Mouse (Mus musculus) MEL (cell line): ENCODE data around the gene Pknox1. TPM values are rescaled to one million over a fixed set of nuclear protein-coding genes. Genes with fewer than 3 reads are reported as not detected.

ENCODE experiments used
- DNase-seq: peaks from one replicate; pipeline ENCODE4 v3.0.0; 2011; ENCODE audit warnings: low read depth, low spot score
- H3K27ac ChIP-seq: 2 replicates; pipeline ENCODE4 v1.5.1; 2012; ENCODE audit warnings: low read depth, mild to moderate bottlenecking, control low read depth, low read length, moderate library complexity; ENCODE audit not compliant: control insufficient read depth
- H3K27me3 ChIP-seq, 2 experiments: fragments of 150-350 bp in 1 of 2; sonication (generic) in 1 of 2; 2 replicates each; pipeline ENCODE4 v1.6.1; 2012; ENCODE audit warnings: low read length in 2 of 2, mild to moderate bottlenecking in 2 of 2, improper control_type of control experiment in 1 of 2, moderate library complexity in 1 of 2; ENCODE audit not compliant: insufficient read depth in 2 of 2, control insufficient read depth in 1 of 2
- H3K36me3 ChIP-seq, 2 experiments: 2 replicates each; pipeline ENCODE4 v1.6.1; 2012 to 2014; ENCODE audit warnings: low read length in 2 of 2, improper control_type of control experiment in 1 of 2, inconsistent platforms in 1 of 2, mild to moderate bottlenecking in 1 of 2; ENCODE audit not compliant: insufficient read depth in 2 of 2, control insufficient read depth in 1 of 2
- H3K4me1 ChIP-seq, 2 experiments: fragments of 150-350 bp in 1 of 2; sonication (generic) in 1 of 2; 2 replicates each; pipeline ENCODE4 v1.6.1; 2012; ENCODE audit warnings: low read length in 2 of 2, improper control_type of control experiment in 1 of 2, mild to moderate bottlenecking in 1 of 2; ENCODE audit not compliant: insufficient read depth in 2 of 2, control insufficient read depth in 1 of 2
- H3K4me3 ChIP-seq, 2 experiments: fragments of 150-350 bp in 1 of 2; sonication (generic) in 1 of 2; 2 replicates each; pipeline ENCODE4 v1.5.1; 2012; ENCODE audit warnings: low read depth in 2 of 2, low read length in 2 of 2, mild to moderate bottlenecking in 2 of 2, moderate library complexity in 2 of 2, control low read depth in 1 of 2, improper control_type of control experiment in 1 of 2; ENCODE audit not compliant: control insufficient read depth in 1 of 2, insufficient read depth in 1 of 2
- H3K79me2 ChIP-seq: 2 replicates; pipeline ENCODE4 v1.6.1; 2012; ENCODE audit warnings: mild to moderate bottlenecking, low read length, moderate library complexity; ENCODE audit not compliant: control insufficient read depth, poor library complexity, insufficient read depth
- H3K9ac ChIP-seq: 2 replicates; pipeline ENCODE4 v1.6.1; 2012; ENCODE audit warnings: low read depth, mild to moderate bottlenecking, control low read depth, low read length, moderate library complexity; ENCODE audit not compliant: control insufficient read depth, poor library complexity, severe bottlenecking
- H3K9me3 ChIP-seq: fragments of 150-350 bp; sonication (generic); replicated peaks from 2 replicates; pipeline ENCODE4 v1.6.1; 2012; ENCODE audit warnings: mild to moderate bottlenecking, low read length, improper control_type of control experiment, moderate library complexity; ENCODE audit not compliant: insufficient read depth
- CHD2 ChIP-seq: IDR thresholded peaks from 2 replicates; pipeline ENCODE4 v1.6.1; 2011; ENCODE audit warnings: low read length, improper control_type of control experiment
- ELF1 ChIP-seq: IDR thresholded peaks from 2 replicates; pipeline ENCODE4 v1.6.1; 2014; ENCODE audit warnings: low read depth, mild to moderate bottlenecking, inconsistent platforms, low read length, improper control_type of control experiment, moderate library complexity
- ETS1 ChIP-seq: IDR thresholded peaks from 2 replicates; pipeline ENCODE4 v1.6.1; 2012; ENCODE audit warnings: low read depth, mild to moderate bottlenecking, inconsistent platforms, low read length, improper control_type of control experiment, moderate library complexity
- GATA1 ChIP-seq: IDR thresholded peaks from 2 replicates; pipeline ENCODE4 v1.6.1; 2011; ENCODE audit warnings: low read depth, low read length, improper control_type of control experiment
- HCFC1 ChIP-seq: IDR thresholded peaks from 2 replicates; pipeline ENCODE4 v1.6.1; 2012; ENCODE audit warnings: low read depth, mild to moderate bottlenecking, inconsistent platforms, low read length, improper control_type of control experiment, moderate library complexity
- MAFK ChIP-seq: IDR thresholded peaks from 2 replicates; pipeline ENCODE4 v1.6.1; 2011; ENCODE audit warnings: low read depth, mild to moderate bottlenecking, low read length, improper control_type of control experiment, borderline replicate concordance
- MEF2A ChIP-seq: IDR thresholded peaks from 2 replicates; pipeline ENCODE4 v1.6.1; 2014; ENCODE audit warnings: low read depth, mild to moderate bottlenecking, inconsistent platforms, low read length, improper control_type of control experiment; ENCODE audit not compliant: poor library complexity, insufficient replicate concordance, severe bottlenecking; ENCODE audit errors: extremely low read depth
- MYB ChIP-seq: IDR thresholded peaks from 2 replicates; pipeline ENCODE4 v1.6.1; 2011; ENCODE audit warnings: mild to moderate bottlenecking, low read depth, low read length, improper control_type of control experiment
- POLR2A ChIP-seq, 2 experiments: IDR thresholded peaks; 2 replicates each; pipeline ENCODE4 v1.6.1; 2011 to 2012; ENCODE audit warnings: low read length in 2 of 2, mild to moderate bottlenecking in 2 of 2, control low read depth in 1 of 2, improper control_type of control experiment in 1 of 2, low read depth in 1 of 2, moderate library complexity in 1 of 2; ENCODE audit not compliant: control insufficient read depth in 1 of 2, insufficient read depth in 1 of 2, poor library complexity in 1 of 2
- POLR2AphosphoS2 ChIP-seq: IDR thresholded peaks from 2 replicates; pipeline ENCODE4 v1.6.1; 2011; ENCODE audit warnings: low read length, improper control_type of control experiment
- POLR2AphosphoS5 ChIP-seq: IDR thresholded peaks from 2 replicates; pipeline ENCODE4 v1.6.1; 2012; ENCODE audit warnings: low read depth, borderline replicate concordance, mild to moderate bottlenecking, inconsistent platforms, low read length, moderate library complexity, mixed read lengths
- RCOR1 ChIP-seq: IDR thresholded peaks from 2 replicates; pipeline ENCODE4 v1.6.1; 2012; ENCODE audit warnings: low read depth, mild to moderate bottlenecking, inconsistent platforms, low read length, improper control_type of control experiment
- SIN3A ChIP-seq: IDR thresholded peaks from 2 replicates; pipeline ENCODE4 v1.6.1; 2012; ENCODE audit warnings: low read length, improper control_type of control experiment, inconsistent platforms
- SMC3 ChIP-seq: IDR thresholded peaks from 2 replicates; pipeline ENCODE4 v1.6.1; 2011; ENCODE audit warnings: low read depth, low read length, improper control_type of control experiment
- TAL1 ChIP-seq: IDR thresholded peaks from 2 replicates; pipeline ENCODE4 v1.6.1; 2012; ENCODE audit warnings: mild to moderate bottlenecking, inconsistent platforms, low read length, moderate library complexity, mixed read lengths
- TCF12 ChIP-seq: IDR thresholded peaks from 2 replicates; pipeline ENCODE4 v1.6.1; 2014; ENCODE audit warnings: low read depth, mild to moderate bottlenecking, inconsistent platforms, low read length, improper control_type of control experiment, moderate library complexity
- UBTF ChIP-seq: IDR thresholded peaks from 2 replicates; pipeline ENCODE4 v1.6.1; 2012; ENCODE audit warnings: low read depth, mild to moderate bottlenecking, inconsistent platforms, low read length, improper control_type of control experiment, moderate library complexity, borderline replicate concordance; ENCODE audit not compliant: insufficient read depth
- USF1 ChIP-seq: IDR thresholded peaks from 2 replicates; pipeline ENCODE4 v1.6.1; 2014; ENCODE audit warnings: low read depth, mild to moderate bottlenecking, inconsistent platforms, low read length, improper control_type of control experiment, moderate library complexity
- USF2 ChIP-seq, 2 experiments: IDR thresholded peaks; 2 replicates each; pipeline ENCODE4 v1.6.1; 2011 to 2012; ENCODE audit warnings: improper control_type of control experiment in 2 of 2, low read length in 2 of 2, borderline replicate concordance in 1 of 2, inconsistent platforms in 1 of 2, low read depth in 1 of 2, mild to moderate bottlenecking in 1 of 2; ENCODE audit not compliant: insufficient read depth in 1 of 2
- ZMIZ1 ChIP-seq: IDR thresholded peaks from 2 replicates; pipeline ENCODE4 v1.6.1; 2012; ENCODE audit warnings: low read depth, mild to moderate bottlenecking, inconsistent platforms, low read length, improper control_type of control experiment, moderate library complexity
- polyA plus RNA-seq, 2 experiments: library from polyadenylated mRNA; stranded (reverse) in 1 of 2; unstranded in 1 of 2; fragments of >175 nt in 1 of 2; fragments of >200 nt in 1 of 2; gene quantifications; 2 replicates each; pipeline versions ENCODE4 v1.2.1 to v1.2.4; 2012; ENCODE audit warnings: low replicate concordance in 2 of 2, low read depth in 1 of 2; ENCODE audit not compliant: insufficient read length in 2 of 2, insufficient read depth in 1 of 2, missing spikeins in 1 of 2
- total RNA-seq: library from RNA; depleted of rRNA; stranded (reverse); fragments of 300-350 nt; gene quantifications from 2 replicates; pipeline ENCODE4 v1.2.3, GENCODE M21; 2012

Pknox1 gene
- total and polyA plus RNA-seq, 3 experiments, result 13.2 to 34.1 (median 13.6) TPM

DNA sequence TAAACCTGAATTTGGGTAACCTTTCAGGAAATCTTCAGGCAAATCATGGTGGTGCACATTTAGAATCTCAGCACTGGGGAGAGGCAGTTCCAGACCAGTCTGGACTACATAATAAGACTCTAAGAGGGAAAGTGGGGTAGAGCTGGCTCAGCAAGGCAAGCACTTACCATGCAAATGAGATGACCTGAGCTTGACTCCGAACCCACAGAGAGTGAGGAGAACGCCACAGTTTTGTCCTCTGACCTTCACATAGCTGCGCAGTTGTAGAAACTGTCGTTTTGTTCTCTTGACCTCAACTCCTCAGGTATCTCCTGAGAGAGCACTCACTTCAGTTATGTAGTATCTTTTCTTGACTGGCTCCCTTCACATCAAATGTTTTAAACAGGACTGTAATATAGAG, 24.2 kb downstream of the Pknox1 start:
- Histone ChIP-seq H3K27ac (no peak overlapping the region), H3K4me1 (no peaks in the 10 kb centered on the region), H3K27me3 (no peaks in the 10 kb centered on the region), H3K9ac (no peak overlapping the region), H3K4me3 (no peak overlapping the region), H3K79me2 (no peaks in the 10 kb centered on the region), H3K9me3 (no peaks in the 10 kb centered on the region), H3K36me3 (no peaks in the 10 kb centered on the region; a peak in 1 of 4 replicates)
- no peak for DNase-seq
- TF ChIP-seq MAFK (no peak), SMC3 (no peak), MYB (no peak), MEF2A (no peak), ETS1 (no peak), USF2 (IDR thresholded peaks at IDR 0.05; ENCODE audit: borderline replicate concordance in 1 of 2, insufficient read depth in 1 of 2, low read depth in 1 of 2, low read length in 2 of 2) (no peak), POLR2AphosphoS2 (no peak), ELF1 (no peak), POLR2A (IDR thresholded peaks at IDR 0.05; ENCODE audit: control insufficient read depth in 1 of 2, insufficient read depth in 1 of 2, low read depth in 1 of 2, low read length in 2 of 2, poor library complexity in 1 of 2) (no peak), GATA1 (no peak), UBTF (no peak), TCF12 (no peak), SIN3A (no peak), ZMIZ1 (no peak), RCOR1 (no peak), CHD2 (no peak)

DNA sequence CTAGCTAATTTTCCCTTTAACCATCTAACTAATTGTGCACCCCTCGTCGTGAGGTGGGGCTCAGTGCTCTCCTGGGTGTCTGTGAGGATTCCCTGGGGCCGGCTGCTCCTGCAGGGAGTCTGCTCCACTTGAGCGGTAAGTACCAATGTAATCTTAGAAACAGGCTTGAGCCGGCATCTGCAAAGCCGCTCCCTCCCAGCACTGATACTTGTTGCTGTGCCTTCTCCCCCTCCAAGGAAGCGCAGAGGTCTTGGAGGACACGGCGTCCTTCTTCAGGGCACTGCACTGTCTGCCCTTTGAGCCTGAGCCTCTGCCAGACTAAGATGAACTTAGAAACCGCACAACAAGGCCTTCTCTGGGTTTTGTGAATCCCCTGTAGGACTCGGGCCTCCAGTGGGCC, 26.3 kb downstream of the Pknox1 start:
- no peaks in the 10 kb centered on the region for H3K4me1 ChIP-seq
- no peaks in the 10 kb centered on the region; a peak in 1 of 4 replicates for H3K36me3 ChIP-seq
- TF ChIP-seq SIN3A (no peak), TAL1 (no peak), SMC3 (no peak), USF1 (no peak), POLR2AphosphoS5 (no peak), HCFC1 (no peak)
- H3K9ac ChIP-seq, result no peak overlapping the region
- no peaks in the 10 kb centered on the region for H3K9me3 ChIP-seq
- no peaks in the 10 kb centered on the region for H3K79me2 ChIP-seq
- no peak overlapping the region for H3K27ac ChIP-seq
- DNase-seq, result no peak
- no peak overlapping the region for H3K4me3 ChIP-seq
- H3K27me3 ChIP-seq, result no peaks in the 10 kb centered on the region
